In the genomic region with DNA sequence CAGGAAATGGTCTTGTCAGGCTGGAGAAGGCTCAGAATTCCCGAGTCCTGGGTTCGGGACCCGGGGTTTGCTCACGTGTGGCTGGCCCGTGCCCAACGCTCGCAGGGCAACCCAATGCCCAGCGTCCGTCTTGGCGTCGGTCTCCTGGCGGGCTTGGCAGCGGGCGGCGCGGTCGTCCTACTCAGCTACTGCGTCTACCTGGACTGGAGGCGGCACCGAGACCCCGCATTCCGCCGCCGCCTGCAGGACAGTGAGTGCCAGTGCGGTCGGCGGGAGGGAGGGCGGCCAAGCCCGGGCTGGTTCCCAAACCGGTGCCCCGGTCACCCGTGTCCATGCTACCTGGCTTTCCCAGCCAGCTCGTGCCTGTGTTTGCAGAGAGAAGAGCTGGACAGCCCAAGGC, we compare ENCODE assay signal across 7 mouse cellular contexts. TPM values are rescaled to one million over a fixed set of nuclear protein-coding genes. Genes with fewer than 3 reads are reported as not detected.
DNase-seq lines count a peak whose midpoint lies in the region; ATAC-seq lines count a peak whose summit lies in the region.

A gene (plus strand): TSS at position 98 of the 400 bp plus-strand sequence.

- no peak within 1 kb of the TSS for H3K27ac ChIP-seq in forebrain, embryonic 14.5 days (ENCODE audit: low read depth, low read length)
- no peak within 1 kb of the TSS for H3K27ac ChIP-seq in intestine, embryonic 15.5 days
- H3K27ac ChIP-seq in liver, embryonic 15.5 days (replicated peaks), result no peak within 1 kb of the TSS
- H3K27ac ChIP-seq in neural tube, embryonic 12.5 days, result no peak within 1 kb of the TSS

- H3K9me3 ChIP-seq in forebrain, embryonic 14.5 days (replicated peaks; ENCODE audit: control insufficient read depth, low read length), result no peaks in the 10 kb centered on the region
- H3K9me3 ChIP-seq in intestine, embryonic 15.5 days, result no peaks in the 10 kb centered on the region
- no peaks in the 10 kb centered on the region for H3K9me3 ChIP-seq in liver, embryonic 15.5 days (replicated peaks)
- no peaks in the 10 kb centered on the region for H3K9me3 ChIP-seq in neural tube, embryonic 12.5 days

- WGBS in forebrain, embryonic 14.5 days, result 7% methylated on average over 32 of the region's 33 CpGs
- WGBS in intestine, embryonic 15.5 days, result 8% methylated on average over 33 of the region's 33 CpGs
- 10% methylated on average over 33 of the region's 33 CpGs for WGBS in liver, embryonic 15.5 days (ENCODE audit: insufficient replicate concordance)
- WGBS in neural tube, embryonic 12.5 days, result 10% methylated on average over 33 of the region's 33 CpGs

- no peaks in the 10 kb centered on the region for H3K36me3 ChIP-seq in forebrain, embryonic 14.5 days (ENCODE audit: control insufficient read depth, insufficient read depth, low read length)
- H3K36me3 ChIP-seq in intestine, embryonic 15.5 days, result no peaks in the 10 kb centered on the region
- H3K36me3 ChIP-seq in liver, embryonic 15.5 days (replicated peaks), result no peaks in the 10 kb centered on the region
- H3K36me3 ChIP-seq in neural tube, embryonic 12.5 days, result no peaks in the 10 kb centered on the region

- ATAC-seq in cerebellum, adult (ENCODE audit: insufficient number of reproducible peaks, low FRiP score, low TSS enrichment), result peak; percentile 10; the same call in 1 of the 2 replicates
- no peak for ATAC-seq in forebrain, embryonic 14.5 days
- ATAC-seq in intestine, embryonic 15.5 days, result peak; percentile 65; the same call in 1 of the 2 replicates
- no peak for ATAC-seq in liver, embryonic 15.5 days (ENCODE audit: insufficient read depth)
- ATAC-seq in neural tube, embryonic 12.5 days (ENCODE audit: low FRiP score, low read depth), result no peak

- peak; percentile 78 for DNase-seq in ZHBTc4 (ENCODE audit: low read depth, low spot score)
- no peak for DNase-seq in forebrain, embryonic 14.5 days (ENCODE audit: low spot score)
- DNase-seq in layer of hippocampus, postnatal 10 days (ENCODE audit: low spot score in 2 of 2), result no peak

- H3K9ac ChIP-seq in forebrain, embryonic 14.5 days (ENCODE audit: low read length), result no peak within 1 kb of the TSS
- peak within 1 kb of the TSS; percentile 6; the same call in 1 of the 2 replicates for H3K9ac ChIP-seq in intestine, embryonic 15.5 days
- no peak within 1 kb of the TSS for H3K9ac ChIP-seq in liver, embryonic 15.5 days
- peak within 1 kb of the TSS; percentile 38; the same call in 1 of the 2 replicates for H3K9ac ChIP-seq in neural tube, embryonic 12.5 days

- peak within 1 kb of the TSS; percentile 39 for H3K4me2 ChIP-seq in forebrain, embryonic 14.5 days (ENCODE audit: low read length)
- peak within 1 kb of the TSS; percentile 66 for H3K4me2 ChIP-seq in intestine, embryonic 15.5 days (replicated peaks)
- H3K4me2 ChIP-seq in liver, embryonic 15.5 days, result peak within 1 kb of the TSS; percentile 56
- peak within 1 kb of the TSS; percentile 54 for H3K4me2 ChIP-seq in neural tube, embryonic 12.5 days (replicated peaks)

- H3K27me3 ChIP-seq in forebrain, embryonic 14.5 days (replicated peaks; ENCODE audit: control insufficient read depth, insufficient read depth, low read length), result 0 out of 2 replicates have a peak, but pooled peaks cover 5% of the 10 kb centered on the region
- H3K27me3 ChIP-seq in intestine, embryonic 15.5 days (replicated peaks), result no peaks in the 10 kb centered on the region
- peaks cover 6% of the 10 kb centered on the region for H3K27me3 ChIP-seq in liver, embryonic 15.5 days
- peaks cover 7% of the 10 kb centered on the region for H3K27me3 ChIP-seq in neural tube, embryonic 12.5 days (replicated peaks)

- 0 out of 2 replicates have a peak, but pooled peaks cover 4% of the 10 kb centered on the region for H3K4me1 ChIP-seq in forebrain, embryonic 14.5 days (ENCODE audit: control insufficient read depth, insufficient read depth, low read length)
- H3K4me1 ChIP-seq in intestine, embryonic 15.5 days (replicated peaks), result peaks cover 5% of the 10 kb centered on the region; the same call in 1 of the 2 replicates
- peaks cover 19% of the 10 kb centered on the region for H3K4me1 ChIP-seq in liver, embryonic 15.5 days (replicated peaks)
- H3K4me1 ChIP-seq in neural tube, embryonic 12.5 days, result no peaks in the 10 kb centered on the region

- H3K4me3 ChIP-seq in forebrain, embryonic 14.5 days (ENCODE audit: low read depth, low read length), result no peak within 1 kb of the TSS
- H3K4me3 ChIP-seq in intestine, embryonic 15.5 days (replicated peaks), result peak within 1 kb of the TSS; percentile 26
- H3K4me3 ChIP-seq in liver, embryonic 15.5 days (replicated peaks), result peak within 1 kb of the TSS; percentile 17; the same call in 1 of the 2 replicates
- H3K4me3 ChIP-seq in neural tube, embryonic 12.5 days, result 0 out of 2 replicates have a peak within 1 kb of the TSS, but pooled peaks have one; percentile 3

RNA-seq across cellular contexts. Expression of the gene that starts here (rescaled TPM):
- 0.41 TPM in 1 of 2 replicates, not detected in the other for polyA plus RNA-seq in forebrain, embryonic 14.5 days (2014; fragmentation: Nextera tagmentation; extraction: Ambion mirVana)
- not detected in 2 replicates for polyA plus RNA-seq in intestine, embryonic 15.5 days (2015; fragmentation: Nextera tagmentation; extraction: Ambion mirVana)
- polyA plus RNA-seq in liver, embryonic 15.5 days (2015; fragmentation: Nextera tagmentation; extraction: Ambion mirVana), result not detected in 2 replicates
- not detected in 2 replicates for polyA plus RNA-seq in neural tube, embryonic 12.5 days (2016; fragmentation: Nextera tagmentation; extraction: Ambion mirVana)
- total RNA-seq in layer of hippocampus, postnatal 10 days (2021), result not detected

Comparison
In these comparisons a context has a peak if more than half of its experiments do, and no peak if none do; other contexts are left out.
1. Peak in ATAC-seq, H3K4me3 ChIP-seq, H3K9ac ChIP-seq and H3K4me2 ChIP-seq in intestine, embryonic 15.5 days; RNA of the gene not detected or under 1 TPM.